Mouse (Mus musculus): ENCODE measurements around the gene Tmcc3. TPM values are rescaled to one million over a fixed set of nuclear protein-coding genes. Genes with fewer than 3 reads are reported as not detected.

Gene Tmcc3
- total and polyA plus RNA-seq, 3 experiments: 4.9 to 22.8 (median 13.0) TPM

GRCm38 (mm10) chr10:94632245-94632644, 320.5 kb downstream of the Tmcc3 start:
- no peak for DNase-seq

GRCm38 (mm10) chr10:94638599-94638998, 326.9 kb downstream of the Tmcc3 start:
- no peak for DNase-seq

- no peak for DNase-seq
These were observed 327.5 kb downstream of the Tmcc3 start for GRCm38 (mm10) chr10:94639281-94639680.

DNA sequence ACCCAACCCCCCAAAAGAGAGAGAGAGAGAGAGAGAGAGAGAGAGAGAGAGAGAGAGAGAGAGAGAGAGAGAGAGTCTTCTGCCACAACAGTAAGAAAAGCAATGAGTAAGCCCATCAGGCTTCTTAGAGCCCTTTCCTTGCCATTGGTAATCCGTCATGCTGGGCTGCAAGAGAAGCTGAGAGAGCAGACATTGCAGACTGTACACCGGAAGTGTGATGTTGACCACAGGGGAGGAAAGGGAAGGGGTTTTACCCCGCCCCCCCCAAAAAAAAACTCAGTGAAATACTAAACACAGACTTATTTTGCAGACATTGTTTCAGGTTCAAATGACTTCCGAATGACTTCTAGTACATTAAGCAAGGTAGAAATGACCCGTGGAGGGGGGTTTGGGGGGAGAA, 328.3 kb downstream of the Tmcc3 start:
- DNase-seq: no peak

Small RNA genes lying within 50 kb of the gene (microRNA-seq; reads per million reads assigned to microRNA genes)
- gene Mir7211: 0 to 0.41 reads per million in 2 experiments

Other genes starting within 250 kb of the Tmcc3 start
- gene Nr2c1, start 163.9 kb upstream of the Tmcc3 start, total RNA-seq (2021): 10 to 100 TPM; 11.7 to 13.7 TPM
- gene Nr2c1, start 163.9 kb upstream of the Tmcc3 start, polyA plus RNA-seq (2012; rRNA removed): 2.5 and 2.7 TPM in 2 replicates
- gene Ndufa12, start 113.2 kb upstream of the Tmcc3 start, total RNA-seq (2021): 100 to 1,000 TPM; 406 to 525 TPM
- gene Ndufa12, start 113.2 kb upstream of the Tmcc3 start, polyA plus RNA-seq (2012; rRNA removed): 18.2 and 24.4 TPM in 2 replicates
- gene Gm4792, start 13.2 kb upstream of the Tmcc3 start, total RNA-seq (2021): not detected
- not detected in 2 replicates for gene Gm4792, start 13.2 kb upstream of the Tmcc3 start, polyA plus RNA-seq (2012; rRNA removed)